Mouse (Mus musculus) hindbrain, postnatal 0 days (tissue): Measurements from ENCODE around the gene Samd5. TPM values are rescaled to one million over a fixed set of nuclear protein-coding genes. Genes with fewer than 3 reads are reported as not detected.

Source experiments
- ATAC-seq: fragments of 200-750 bp; cut with Nextera tagmentation; 2 replicates; pipeline ENCODE4 v1.8.0; 2017; ENCODE audit warnings: mild to moderate bottlenecking, moderate TSS enrichment, moderate library complexity
- DNase-seq: peaks from one replicate; pipeline ENCODE4 v3.0.0-alpha.2; 2015; ENCODE audit warnings: low spot score
- H3K27ac ChIP-seq: fragments of 300-500 bp; sonication (generic); 2 replicates; pipeline ENCODE4 v1.5.1; 2014; ENCODE audit warnings: mild to moderate bottlenecking
- H3K27me3 ChIP-seq: fragments of 300-500 bp; sonication (generic); 2 replicates; pipeline ENCODE4 v1.6.1; 2014; ENCODE audit warnings: low read length, mixed read lengths; ENCODE audit not compliant: insufficient read depth
- H3K36me3 ChIP-seq: fragments of 300-500 bp; sonication (generic); 2 replicates; pipeline ENCODE4 v1.6.1; 2014; ENCODE audit warnings: low read length, mixed read lengths; ENCODE audit not compliant: insufficient read depth
- H3K4me1 ChIP-seq: fragments of 300-500 bp; sonication (generic); 2 replicates; pipeline ENCODE4 v1.6.1; 2014; ENCODE audit warnings: antibody characterized with exemption, low read length, mixed read lengths; ENCODE audit not compliant: insufficient read depth
- H3K4me2 ChIP-seq: fragments of 300-500 bp; sonication (generic); 2 replicates; pipeline ENCODE4 v1.6.1; 2014; ENCODE audit warnings: low read depth, mild to moderate bottlenecking, low read length, moderate library complexity, mixed read lengths
- H3K4me3 ChIP-seq: fragments of 300-500 bp; sonication (generic); 2 replicates; pipeline ENCODE4 v1.5.1; 2014; ENCODE audit warnings: low read length
- H3K9ac ChIP-seq: fragments of 300-500 bp; sonication (generic); replicated peaks from 2 replicates; pipeline ENCODE4 v1.6.1; 2014; ENCODE audit warnings: mild to moderate bottlenecking, low read length, moderate library complexity, mixed read lengths
- H3K9me3 ChIP-seq: fragments of 300-500 bp; sonication (generic); 2 replicates; pipeline ENCODE4 v1.6.1; 2016; ENCODE audit warnings: low read length, mixed read lengths
- CTCF ChIP-seq: IDR thresholded peaks from 2 replicates; pipeline ENCODE4 v1.5.1; 2016; ENCODE audit warnings: antibody characterized with exemption, control low read depth, low read depth
- WGBS: fragments of 180-500 bp; shearing (Covaris S2); extraction: QIAGEN DNeasy Blood & Tissue Kit; methylation state at CpG from one replicate; pipeline ENCODE4 v1.1.7; 2014; 5-methylcytosine and 5-hydroxymethylcytosine counted together
- polyA plus RNA-seq: library from polyadenylated mRNA; unstranded; fragments of >200 nt; fragmentation: Nextera tagmentation; extraction: Ambion mirVana; gene quantifications from 2 replicates; pipeline ENCODE4 v1.2.1, GENCODE M21; 2015
- total RNA-seq: library from RNA; depleted of rRNA; stranded (reverse); fragments of >200 nt; gene quantifications from 2 replicates; pipeline ENCODE4 v1.2.3, GENCODE M21; 2014; rRNA removed

Samd5 gene
- total RNA-seq: 6.5 and 7.9 TPM in 2 replicates
- 2.9 and 3.2 TPM in 2 replicates for polyA plus RNA-seq

GRCm38 (mm10) chr10:9674561-9675521 is at the start of gene Samd5:
TSS of gene Samd5 (minus strand) at chr10:9675208.
- peak; percentile 76 for DNase-seq
- H3K36me3 ChIP-seq: no peaks in the 10 kb centered on the region
- under 1% methylated on average over 91 of the region's 91 CpGs for WGBS
- H3K9me3 ChIP-seq: no peaks in the 10 kb centered on the region
- peak within 1 kb of the TSS; percentile 97 for H3K4me2 ChIP-seq
- no peaks in the 10 kb centered on the region for H3K27me3 ChIP-seq
- no peak for TF ChIP-seq CTCF
- peak within 1 kb of the TSS; percentile 73 for H3K4me3 ChIP-seq
- H3K27ac ChIP-seq: peak within 1 kb of the TSS; percentile 51; the same call in 1 of the 2 replicates
- peak within 1 kb of the TSS; percentile 51 for H3K9ac ChIP-seq
- peak; percentile 75 for ATAC-seq
- peaks cover 5% of the 10 kb centered on the region for H3K4me1 ChIP-seq

- 79% methylated on average over 11 of the region's 11 CpGs for WGBS
- no peaks in the 10 kb centered on the region for H3K36me3 ChIP-seq
- no peak overlapping the region for H3K4me3 ChIP-seq
- ATAC-seq (0 out of 2 replicates have a peak, but pooled peaks have one; percentile 12), DNase-seq (no peak)
- H3K9ac ChIP-seq: no peak overlapping the region
- no peaks in the 10 kb centered on the region for H3K27me3 ChIP-seq
- H3K4me1 ChIP-seq: no peaks in the 10 kb centered on the region
- no peak for TF ChIP-seq CTCF
- no peak overlapping the region for H3K4me2 ChIP-seq
- H3K9me3 ChIP-seq: no peaks in the 10 kb centered on the region
- H3K27ac ChIP-seq: no peak overlapping the region
Measured at GRCm38 (mm10) chr10:9722519-9723303, 47.7 kb upstream of the Samd5 start.

- Histone ChIP-seq H3K27ac (no peak overlapping the region), H3K4me2 (no peak overlapping the region), H3K36me3 (no peaks in the 10 kb centered on the region), H3K9ac (no peak overlapping the region), H3K27me3 (no peaks in the 10 kb centered on the region), H3K4me1 (no peaks in the 10 kb centered on the region), H3K4me3 (no peak overlapping the region), H3K9me3 (no peaks in the 10 kb centered on the region)
- DNase-seq (no peak), ATAC-seq (no peak)
- TF ChIP-seq CTCF: no peak
- 48% methylated on average over 5 of the region's 5 CpGs for WGBS
Measured at GRCm38 (mm10) chr10:9720027-9720426, 45.0 kb upstream of the Samd5 start.

- no peaks in the 10 kb centered on the region for H3K36me3 ChIP-seq
Measured at GRCm38 (mm10) chr10:9718086-9718485, 43.1 kb upstream of the Samd5 start.

GRCm38 (mm10) chr10:9704956-9705355 is 29.9 kb upstream of the Samd5 start:
- ATAC-seq (no peak), DNase-seq (peak; percentile 30)
- TF ChIP-seq CTCF: no peak
- H3K4me2 ChIP-seq: no peak overlapping the region
- H3K27ac ChIP-seq: no peak overlapping the region
- no peaks in the 10 kb centered on the region for H3K9me3 ChIP-seq
- no peaks in the 10 kb centered on the region for H3K36me3 ChIP-seq
- H3K4me3 ChIP-seq: no peak overlapping the region
- no peaks in the 10 kb centered on the region for H3K4me1 ChIP-seq
- WGBS: 53% methylated on average over 1 of the region's 1 CpGs
- no peaks in the 10 kb centered on the region for H3K27me3 ChIP-seq
- no peak overlapping the region for H3K9ac ChIP-seq

More at GRCm38 (mm10) chr10:9718086-9718485, 43.1 kb upstream of the Samd5 start:
- H3K4me2 ChIP-seq: no peak overlapping the region
- H3K9me3 ChIP-seq: no peaks in the 10 kb centered on the region
- H3K4me3 ChIP-seq: no peak overlapping the region
- no peak overlapping the region for H3K27ac ChIP-seq
- no peaks in the 10 kb centered on the region for H3K4me1 ChIP-seq
- ATAC-seq (no peak), DNase-seq (no peak)
- H3K9ac ChIP-seq: no peak overlapping the region
- no peaks in the 10 kb centered on the region for H3K27me3 ChIP-seq
- no peak for TF ChIP-seq CTCF
- WGBS: 71% methylated on average over 5 of the region's 5 CpGs

- Histone ChIP-seq H3K4me1 (no peaks in the 10 kb centered on the region), H3K4me2 (no peak overlapping the region), H3K27me3 (no peaks in the 10 kb centered on the region), H3K27ac (no peak overlapping the region), H3K36me3 (no peaks in the 10 kb centered on the region), H3K4me3 (no peak overlapping the region), H3K9me3 (no peaks in the 10 kb centered on the region), H3K9ac (no peak overlapping the region)
- DNase-seq: no peak
- TF ChIP-seq CTCF: no peak
- ATAC-seq: no peak
- 92% methylated on average over 22 of the region's 22 CpGs for WGBS
Measured at GRCm38 (mm10) chr10:9699071-9699761, 24.2 kb upstream of the Samd5 start.
